Mouse (Mus musculus) bone marrow macrophage, adult 2 months (primary cell): ENCODE results near the gene Acbd7.

ENCODE experiments used
- CTCF ChIP-seq: IDR thresholded peaks from 2 replicates; pipeline ENCODE4 v1.5.1; 2012; ENCODE audit warnings: low read depth, mild to moderate bottlenecking, low read length, moderate library complexity
- POLR2A ChIP-seq: IDR thresholded peaks from 2 replicates; pipeline ENCODE4 v1.6.1; 2012; ENCODE audit warnings: mild to moderate bottlenecking, low read depth, low read length, borderline replicate concordance

DNA sequence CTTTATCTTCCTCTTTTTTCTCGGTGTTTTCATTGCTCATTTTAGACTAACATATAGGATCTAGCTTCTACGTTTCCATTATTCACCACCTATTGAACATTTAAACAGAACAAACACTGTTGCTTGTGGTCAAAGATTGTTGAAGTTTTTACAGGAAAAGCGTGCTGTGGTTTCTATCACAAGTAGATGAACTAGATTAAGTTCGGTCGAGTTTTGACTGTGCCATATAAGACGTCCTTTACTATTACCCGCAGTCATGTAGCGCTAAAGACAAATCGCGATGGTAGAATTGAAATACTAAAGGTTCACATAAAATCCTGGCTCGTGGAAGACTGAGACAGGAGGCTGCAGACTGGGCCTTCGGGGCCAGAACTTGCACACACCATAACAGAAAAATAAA lies 2.2 kb upstream of the Acbd7 start:
- TF ChIP-seq POLR2A (no peak), CTCF (no peak)
